Mouse (Mus musculus) c-Kit-negative CD71-positive TER-119-positive erythroid progenitor cells, embryonic 14.5 days (primary cell): ENCODE data around the gene Fbxw16.
"Not testable (repeated sequence)": the region's sequence is repeated elsewhere in the genome, so short reads cannot be mapped to it uniquely, and the experiment has no call there.

Source experiments
- DNase-seq: peaks from one replicate; pipeline ENCODE4 v3.0.0-alpha.2; 2013; ENCODE audit warnings: low read depth, low spot score

Fbxw16 gene

DNA sequence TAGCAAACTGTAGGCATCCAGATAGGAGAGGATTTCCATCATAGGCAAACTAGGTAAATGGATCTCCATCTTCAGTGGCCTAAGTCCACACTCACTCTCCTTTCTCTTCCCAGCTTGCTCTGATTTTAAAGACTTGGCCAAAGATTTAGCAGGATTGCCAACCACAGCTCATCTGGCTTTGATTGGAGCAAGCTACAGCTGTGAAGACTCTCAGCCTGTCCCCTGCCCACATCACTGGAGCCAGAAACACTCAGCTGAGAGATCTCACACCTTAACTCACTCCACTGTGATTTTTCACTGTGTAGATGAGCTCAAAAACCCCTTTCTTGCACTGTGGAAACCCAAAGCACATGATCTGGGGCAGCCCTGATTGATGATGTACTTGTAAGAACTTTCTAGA lies at the start of gene Fbxw16:
TSS of gene Fbxw16 (minus strand) at position 101 of the 400 bp plus-strand sequence.
- no peak for DNase-seq

DNA sequence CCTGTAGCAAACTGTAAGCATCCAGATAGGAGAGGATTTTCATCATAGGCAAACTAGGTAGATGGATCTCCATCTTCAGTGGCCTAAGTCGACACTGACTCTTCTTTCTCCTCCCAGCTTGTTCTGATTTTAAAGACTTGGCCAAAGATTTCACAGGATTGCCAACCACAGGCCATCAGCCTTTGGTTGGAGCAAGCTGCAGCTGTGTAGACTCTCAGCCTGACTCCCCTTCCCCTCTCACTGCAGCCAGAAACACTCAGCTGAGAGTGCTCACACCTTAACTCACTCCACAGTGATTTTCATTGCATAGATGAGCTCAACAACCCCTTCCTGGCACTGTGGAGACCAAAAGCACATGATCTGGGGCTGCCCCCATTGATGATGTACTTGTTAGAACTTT lies 46.8 kb upstream of the Fbxw16 start, which contains the start of gene Fbxw19:
TSS of gene Fbxw19 (minus strand) at position 101 of the 400 bp plus-strand sequence.
- not testable (repeated sequence) for DNase-seq

DNA sequence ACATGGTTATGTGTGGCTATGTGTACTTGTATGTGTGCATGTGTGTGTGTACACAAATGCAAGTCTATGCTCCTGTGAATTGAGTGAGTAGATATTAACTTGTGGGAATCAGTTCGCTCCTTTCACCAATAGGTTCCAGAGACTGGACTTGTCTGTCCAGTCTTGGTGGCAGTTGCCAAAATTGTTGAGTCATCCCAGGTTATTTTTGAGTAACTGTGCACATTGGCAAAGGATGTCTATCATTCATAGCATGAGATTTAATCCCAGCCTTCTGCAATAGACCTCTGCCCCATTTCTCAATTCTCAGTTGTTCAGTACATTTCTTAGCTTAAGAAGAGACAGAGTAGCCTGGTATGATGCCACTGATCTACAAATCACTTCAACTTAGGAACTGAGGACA lies 16.0 kb downstream of the Fbxw16 start:
- no peak for DNase-seq

GRCm38 (mm10) chr9:109404196-109404595 lies 44.7 kb downstream of the Fbxw16 start, which contains the start of gene Fbxw22:
Gene Fbxw22, minus strand, starts transcription at chr9:109404296.
- not testable (repeated sequence) for DNase-seq
